Mouse (Mus musculus) kidney, adult 2 months (tissue): ENCODE data around the gene C2cd5. TPM values are rescaled to one million over a fixed set of nuclear protein-coding genes. Genes with fewer than 3 reads are reported as not detected.

Experiments used
- DNase-seq: peaks from one replicate; pipeline ENCODE4 v3.0.0; 2021
- H3K27ac ChIP-seq: fragments of 200-500 bp; 2 replicates; pipeline ENCODE4 v1.5.1; 2012; ENCODE audit warnings: low read depth, low read length, control low read depth, inconsistent platforms; ENCODE audit not compliant: insufficient read depth
- H3K27me3 ChIP-seq: fragments of 200-500 bp; replicated peaks from 2 replicates; pipeline ENCODE4 v1.6.1; 2012; ENCODE audit warnings: mild to moderate bottlenecking, moderate library complexity, low read length, inconsistent platforms; ENCODE audit not compliant: control insufficient read depth, insufficient read depth
- H3K36me3 ChIP-seq: fragments of 200-500 bp; 2 replicates; pipeline ENCODE4 v1.6.1; 2012; ENCODE audit warnings: mild to moderate bottlenecking, moderate library complexity, low read length, inconsistent platforms; ENCODE audit not compliant: control insufficient read depth, insufficient read depth
- H3K4me1 ChIP-seq: fragments of 200-500 bp; 2 replicates; pipeline ENCODE4 v1.6.1; 2011; ENCODE audit warnings: low read length; ENCODE audit not compliant: control insufficient read depth, insufficient read depth
- H3K4me3 ChIP-seq: fragments of 200-500 bp; 2 replicates; pipeline ENCODE4 v1.5.1; 2011; ENCODE audit warnings: mild to moderate bottlenecking, low read depth, low read length, control low read depth; ENCODE audit not compliant: insufficient read depth
- CTCF ChIP-seq: fragments of 200-500 bp; conservative IDR thresholded peaks from 2 replicates; pipeline ENCODE4 v1.5.1; 2011; ENCODE audit warnings: low read depth, mild to moderate bottlenecking, control low read depth, low read length, moderate library complexity, mixed read lengths; ENCODE audit not compliant: insufficient read depth, insufficient read length
- POLR2A ChIP-seq: fragments of 200-500 bp; IDR thresholded peaks from one replicate; pipeline ENCODE4 v1.6.1; 2011; ENCODE audit warnings: low read depth, low read length, control low read depth
- WGBS: fragments of 180-500 bp; shearing (Covaris S2); methylation state at CpG from one replicate; pipeline ENCODE4 v1.1.7; 2018; 5-methylcytosine and 5-hydroxymethylcytosine counted together
- polyA plus RNA-seq: library from polyadenylated mRNA; depleted of rRNA; stranded (reverse); fragments of >200 nt; gene quantifications from 2 replicates; pipeline ENCODE4 v1.2.3, GENCODE M21; 2012

C2cd5 gene
- polyA plus RNA-seq, 1 experiment: 14.1 TPM

GRCm38 (mm10) chr6:142979665-142980660 lies 120.0 kb downstream of the C2cd5 start:
- DNase-seq: no peak
- TF ChIP-seq CTCF (no peak), POLR2A (no peak)
- no peaks in the 10 kb centered on the region for H3K36me3 ChIP-seq
- 0 out of 2 replicates have a peak, but pooled peaks cover 3% of the 10 kb centered on the region for H3K4me1 ChIP-seq
- WGBS: 35% methylated on average over 6 of the region's 6 CpGs
- no peak overlapping the region for H3K4me3 ChIP-seq
- no peaks in the 10 kb centered on the region for H3K27me3 ChIP-seq
- no peak overlapping the region for H3K27ac ChIP-seq

- Histone ChIP-seq H3K4me3 (no peak overlapping the region), H3K36me3 (no peaks in the 10 kb centered on the region), H3K27me3 (no peaks in the 10 kb centered on the region), H3K27ac (no peak overlapping the region), H3K4me1 (0 out of 2 replicates have a peak, but pooled peaks cover 3% of the 10 kb centered on the region)
- DNase-seq: no peak
- TF ChIP-seq CTCF: 0 out of 2 replicates have a peak, but pooled peaks have one; percentile 8
- no peak for TF ChIP-seq POLR2A
- 62% methylated on average over 1 of the region's 1 CpGs for WGBS
Measured at GRCm38 (mm10) chr6:142977221-142977620, 122.7 kb downstream of the C2cd5 start.

GRCm38 (mm10) chr6:142973289-142973688 lies 126.7 kb downstream of the C2cd5 start:
- no peak overlapping the region for H3K4me3 ChIP-seq
- no peaks in the 10 kb centered on the region for H3K36me3 ChIP-seq
- H3K27me3 ChIP-seq: no peaks in the 10 kb centered on the region
- DNase-seq: no peak
- no peak for TF ChIP-seq CTCF
- TF ChIP-seq POLR2A: no peak
- no peak overlapping the region for H3K27ac ChIP-seq
- WGBS: 86% methylated on average over 7 of the region's 7 CpGs
- no peaks in the 10 kb centered on the region for H3K4me1 ChIP-seq

GRCm38 (mm10) chr6:142972205-142972604 lies 127.7 kb downstream of the C2cd5 start:
- H3K27ac ChIP-seq: no peak overlapping the region
- 62% methylated on average over 2 of the region's 2 CpGs for WGBS
- H3K27me3 ChIP-seq: no peaks in the 10 kb centered on the region
- H3K4me3 ChIP-seq: no peak overlapping the region
- TF ChIP-seq CTCF (no peak), POLR2A (no peak)
- H3K36me3 ChIP-seq: no peaks in the 10 kb centered on the region
- H3K4me1 ChIP-seq: no peaks in the 10 kb centered on the region
- DNase-seq: no peak

GRCm38 (mm10) chr6:142967407-142967806 lies 132.5 kb downstream of the C2cd5 start:
- no peak for TF ChIP-seq POLR2A
- TF ChIP-seq CTCF: no peak
- Histone ChIP-seq H3K36me3 (no peaks in the 10 kb centered on the region), H3K27me3 (no peaks in the 10 kb centered on the region), H3K4me3 (no peak overlapping the region), H3K4me1 (no peaks in the 10 kb centered on the region), H3K27ac (no peak overlapping the region)
- DNase-seq: peak; percentile 27
- 59% methylated on average over 1 of the region's 1 CpGs for WGBS

GRCm38 (mm10) chr6:142964531-142965385 lies 135.2 kb downstream of the C2cd5 start:
- WGBS: 0% methylated on average over 39 of the region's 39 CpGs
- TF ChIP-seq CTCF: peak; percentile 73
- no peak for TF ChIP-seq POLR2A
- peak overlapping the region; percentile 65 for H3K4me3 ChIP-seq
- DNase-seq: peak; percentile 86
- peak overlapping the region; percentile 61 for H3K27ac ChIP-seq
- no peaks in the 10 kb centered on the region for H3K36me3 ChIP-seq
- no peaks in the 10 kb centered on the region for H3K4me1 ChIP-seq
- no peaks in the 10 kb centered on the region for H3K27me3 ChIP-seq
